Mouse (Mus musculus): ENCODE measurements around the gene 4931428F04Rik. TPM values are rescaled to one million over a fixed set of nuclear protein-coding genes. Genes with fewer than 3 reads are reported as not detected.

4931428F04Rik gene
- polyA plus RNA-seq, 1 experiment from 2014 or later, result 84.6 TPM

- Histone ChIP-seq H3K27me3 (ENCODE audit: control insufficient read depth, insufficient read depth, low read length) (no peaks in the 10 kb centered on the region), H3K4me1 (ENCODE audit: control insufficient read depth, insufficient read depth, low read length) (peaks cover 17% of the 10 kb centered on the region), H3K9ac (replicated peaks; ENCODE audit: low read depth, low read length) (peak overlapping the region; percentile 78), H3K4me2 (ENCODE audit: low read depth, low read length) (peak overlapping the region; percentile 92), H3K36me3 (ENCODE audit: control insufficient read depth, insufficient read depth, low read length) (peaks cover 19% of the 10 kb centered on the region), H3K9me3 (ENCODE audit: control insufficient read depth, low read length) (no peaks in the 10 kb centered on the region), H3K27ac (ENCODE audit: low read depth, low read length) (peak overlapping the region; percentile 82), H3K4me3 (ENCODE audit: low read depth, low read length) (peak overlapping the region; percentile 80)
- WGBS, result under 1% methylated on average over 12 of the region's 12 CpGs
- peak; percentile 62 for ATAC-seq (ENCODE audit: low read depth)
These were observed 36.0 kb upstream of the 4931428F04Rik start for GRCm38 (mm10) chr8:105325641-105326093.

DNA sequence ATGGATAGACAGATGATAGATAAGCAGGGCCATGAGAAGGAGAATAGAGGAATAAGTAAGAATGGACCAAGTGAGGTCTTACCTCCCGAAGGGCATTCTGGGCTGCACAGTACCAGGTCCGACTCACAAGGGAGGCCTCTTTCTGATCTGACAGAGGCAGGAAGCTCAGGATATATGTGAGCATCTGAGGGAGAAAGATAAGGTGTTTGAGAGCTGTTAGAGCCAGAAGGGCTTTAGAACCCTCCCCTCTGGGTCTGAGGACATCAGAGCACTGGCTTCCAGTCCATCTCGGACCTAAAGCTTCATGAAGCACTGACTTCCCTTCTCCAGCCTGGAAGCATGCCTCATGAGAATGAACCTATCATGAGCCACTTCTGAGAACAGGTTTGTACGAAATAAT, 33.5 kb upstream of the 4931428F04Rik start:
- 92% methylated on average over 4 of the region's 4 CpGs for WGBS

GRCm38 (mm10) chr8:105318662-105319190, 29.1 kb upstream of the 4931428F04Rik start:
- H3K36me3 ChIP-seq (ENCODE audit: control insufficient read depth, insufficient read depth, low read length), result peaks cover 25% of the 10 kb centered on the region; the same call in 1 of the 2 replicates
- no peak overlapping the region for H3K9ac ChIP-seq (replicated peaks; ENCODE audit: low read depth, low read length)
- no peaks in the 10 kb centered on the region for H3K9me3 ChIP-seq (ENCODE audit: control insufficient read depth, low read length)
- H3K4me2 ChIP-seq (ENCODE audit: low read depth, low read length), result no peak overlapping the region
- no peaks in the 10 kb centered on the region for H3K27me3 ChIP-seq (ENCODE audit: control insufficient read depth, insufficient read depth, low read length)
- WGBS, result 87% methylated on average over 11 of the region's 11 CpGs
- H3K4me1 ChIP-seq (ENCODE audit: control insufficient read depth, insufficient read depth, low read length), result no peaks in the 10 kb centered on the region
- no peak for ATAC-seq (ENCODE audit: low read depth)
- no peak overlapping the region for H3K27ac ChIP-seq (ENCODE audit: low read depth, low read length)
- H3K4me3 ChIP-seq (ENCODE audit: low read depth, low read length), result no peak overlapping the region

More for the DNA sequence above, 33.5 kb upstream of the 4931428F04Rik start:
- Histone ChIP-seq H3K9ac (replicated peaks; ENCODE audit: low read depth, low read length) (no peak overlapping the region), H3K4me3 (ENCODE audit: low read depth, low read length) (no peak overlapping the region), H3K9me3 (ENCODE audit: control insufficient read depth, low read length) (no peaks in the 10 kb centered on the region), H3K36me3 (ENCODE audit: control insufficient read depth, insufficient read depth, low read length) (no peaks in the 10 kb centered on the region), H3K4me1 (ENCODE audit: control insufficient read depth, insufficient read depth, low read length) (peaks cover 17% of the 10 kb centered on the region), H3K4me2 (ENCODE audit: low read depth, low read length) (no peak overlapping the region), H3K27ac (ENCODE audit: low read depth, low read length) (no peak overlapping the region), H3K27me3 (ENCODE audit: control insufficient read depth, insufficient read depth, low read length) (no peaks in the 10 kb centered on the region)
- no peak for ATAC-seq (ENCODE audit: low read depth)

DNA sequence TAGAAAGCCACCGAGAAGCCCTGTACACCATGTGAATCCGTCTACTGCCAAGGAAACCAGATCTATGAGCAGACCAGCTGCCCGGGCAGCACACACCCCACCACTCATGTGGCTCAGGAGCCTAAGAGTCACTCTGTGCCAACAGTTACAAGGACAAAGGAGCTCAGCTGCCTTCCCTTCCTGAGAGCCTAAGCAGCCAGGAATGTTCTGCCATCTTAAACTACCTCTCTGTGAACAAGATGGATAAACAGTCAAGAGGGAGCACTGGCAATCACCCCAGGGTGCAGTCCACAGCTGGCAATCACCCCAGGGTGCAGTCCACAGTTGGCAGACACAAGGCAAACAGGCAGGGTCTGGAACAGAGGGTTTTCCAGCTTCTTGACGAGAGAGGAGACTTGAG, 28.3 kb upstream of the 4931428F04Rik start:
- 92% methylated on average over 4 of the region's 4 CpGs for WGBS
- no peak overlapping the region for H3K27ac ChIP-seq (ENCODE audit: low read depth, low read length)

DNA sequence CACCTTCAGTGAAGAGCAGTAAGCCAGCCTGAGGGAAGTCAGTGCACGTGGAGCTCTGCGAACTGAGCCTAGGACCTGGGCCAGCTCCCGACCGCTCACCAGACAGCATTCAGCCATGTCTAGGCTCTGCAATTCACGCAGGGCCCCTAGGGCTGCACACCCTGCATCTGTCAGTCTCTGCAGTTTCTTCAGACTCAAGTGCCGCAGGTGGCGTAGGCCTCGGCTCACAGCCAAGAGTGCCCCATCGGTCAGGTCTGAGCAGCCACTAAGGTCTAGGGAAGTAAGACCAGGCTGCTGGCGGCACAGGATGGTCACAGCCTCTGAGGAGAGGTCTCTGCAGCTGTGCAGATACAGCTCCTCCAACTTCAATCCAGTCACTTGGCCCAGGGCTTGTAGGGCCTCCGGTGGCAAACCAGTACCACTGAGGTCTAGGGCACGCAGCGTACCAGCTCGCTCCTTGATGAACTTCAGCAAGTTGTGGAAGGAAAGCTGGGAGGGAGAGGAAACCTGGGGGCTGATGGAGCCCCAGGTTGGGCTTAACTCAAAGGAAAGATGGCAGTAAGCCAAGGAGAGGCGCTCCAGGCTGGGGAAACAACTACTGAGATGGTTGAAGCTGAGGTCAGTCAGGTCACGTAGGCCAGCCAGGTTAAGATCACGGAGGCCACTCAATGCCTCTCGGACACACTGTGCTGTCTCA, 25.6 kb upstream of the 4931428F04Rik start:
- 92% methylated on average over 18 of the region's 18 CpGs for WGBS
- H3K4me3 ChIP-seq (ENCODE audit: low read depth, low read length), result no peak overlapping the region
- no peaks in the 10 kb centered on the region for H3K9me3 ChIP-seq (ENCODE audit: control insufficient read depth, low read length)
- no peak overlapping the region for H3K9ac ChIP-seq (replicated peaks; ENCODE audit: low read depth, low read length)
- H3K4me2 ChIP-seq (ENCODE audit: low read depth, low read length), result no peak overlapping the region
- H3K27me3 ChIP-seq (ENCODE audit: control insufficient read depth, insufficient read depth, low read length), result no peaks in the 10 kb centered on the region
- H3K36me3 ChIP-seq (ENCODE audit: control insufficient read depth, insufficient read depth, low read length), result peaks cover 36% of the 10 kb centered on the region; the same call in 1 of the 2 replicates
- no peak overlapping the region for H3K27ac ChIP-seq (ENCODE audit: low read depth, low read length)
- no peaks in the 10 kb centered on the region for H3K4me1 ChIP-seq (ENCODE audit: control insufficient read depth, insufficient read depth, low read length)
- ATAC-seq (ENCODE audit: low read depth), result no peak

More for the DNA sequence above, 28.3 kb upstream of the 4931428F04Rik start:
- Histone ChIP-seq H3K4me3 (ENCODE audit: low read depth, low read length) (no peak overlapping the region), H3K27me3 (ENCODE audit: control insufficient read depth, insufficient read depth, low read length) (no peaks in the 10 kb centered on the region), H3K9ac (replicated peaks; ENCODE audit: low read depth, low read length) (no peak overlapping the region), H3K4me1 (ENCODE audit: control insufficient read depth, insufficient read depth, low read length) (no peaks in the 10 kb centered on the region), H3K36me3 (ENCODE audit: control insufficient read depth, insufficient read depth, low read length) (peaks cover 28% of the 10 kb centered on the region; the same call in 1 of the 2 replicates), H3K4me2 (ENCODE audit: low read depth, low read length) (no peak overlapping the region), H3K9me3 (ENCODE audit: control insufficient read depth, low read length) (no peaks in the 10 kb centered on the region)
- no peak for ATAC-seq (ENCODE audit: low read depth)

DNA sequence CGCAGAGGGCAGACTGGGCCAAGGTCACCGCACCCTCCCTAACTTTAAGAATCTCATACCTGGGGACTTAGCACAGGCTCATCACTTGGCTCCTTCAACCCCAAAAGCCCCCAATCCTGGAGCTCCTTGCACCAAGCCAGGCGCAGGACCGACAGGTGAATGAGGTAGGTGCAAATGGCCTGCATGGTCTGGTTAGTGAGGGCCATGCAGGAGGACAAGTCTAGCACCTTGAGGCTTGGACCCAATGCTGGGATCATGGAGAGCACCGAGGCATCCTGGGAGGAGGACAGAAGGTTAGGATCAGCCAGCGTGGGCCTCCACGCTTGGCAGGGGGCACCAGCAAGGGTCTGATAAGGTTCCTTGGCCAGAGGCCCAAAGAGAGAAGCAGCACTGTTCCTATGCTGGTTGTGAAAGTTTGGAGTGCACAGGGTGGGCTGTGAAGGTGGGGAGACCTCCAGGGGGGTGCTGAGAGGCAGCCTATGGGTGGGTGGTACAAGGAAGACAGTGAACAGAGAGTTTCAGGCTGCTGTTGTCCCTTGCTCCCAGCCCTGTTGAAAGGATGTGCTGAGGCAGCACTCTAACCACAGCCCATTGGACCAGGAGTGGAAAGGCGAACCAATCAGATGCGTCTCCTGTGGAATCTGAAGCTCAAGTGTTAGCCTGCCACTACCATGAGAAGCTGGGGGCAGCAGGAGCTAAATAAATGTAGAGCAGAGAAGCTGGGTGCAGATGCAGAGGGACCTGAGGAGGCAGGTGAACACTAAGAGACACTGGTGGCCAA, 24.1 kb upstream of the 4931428F04Rik start:
- peaks cover 36% of the 10 kb centered on the region; the same call in 1 of the 2 replicates for H3K36me3 ChIP-seq (ENCODE audit: control insufficient read depth, insufficient read depth, low read length)
- no peaks in the 10 kb centered on the region for H3K27me3 ChIP-seq (ENCODE audit: control insufficient read depth, insufficient read depth, low read length)
- no peak overlapping the region for H3K4me3 ChIP-seq (ENCODE audit: low read depth, low read length)
- no peaks in the 10 kb centered on the region for H3K9me3 ChIP-seq (ENCODE audit: control insufficient read depth, low read length)
- H3K27ac ChIP-seq (ENCODE audit: low read depth, low read length), result no peak overlapping the region
- H3K4me2 ChIP-seq (ENCODE audit: low read depth, low read length), result no peak overlapping the region
- H3K4me1 ChIP-seq (ENCODE audit: control insufficient read depth, insufficient read depth, low read length), result no peaks in the 10 kb centered on the region
- H3K9ac ChIP-seq (replicated peaks; ENCODE audit: low read depth, low read length), result no peak overlapping the region
- WGBS, result 80% methylated on average over 9 of the region's 9 CpGs
- ATAC-seq (ENCODE audit: low read depth), result no peak; the same call in 1 of the 2 replicates

DNA sequence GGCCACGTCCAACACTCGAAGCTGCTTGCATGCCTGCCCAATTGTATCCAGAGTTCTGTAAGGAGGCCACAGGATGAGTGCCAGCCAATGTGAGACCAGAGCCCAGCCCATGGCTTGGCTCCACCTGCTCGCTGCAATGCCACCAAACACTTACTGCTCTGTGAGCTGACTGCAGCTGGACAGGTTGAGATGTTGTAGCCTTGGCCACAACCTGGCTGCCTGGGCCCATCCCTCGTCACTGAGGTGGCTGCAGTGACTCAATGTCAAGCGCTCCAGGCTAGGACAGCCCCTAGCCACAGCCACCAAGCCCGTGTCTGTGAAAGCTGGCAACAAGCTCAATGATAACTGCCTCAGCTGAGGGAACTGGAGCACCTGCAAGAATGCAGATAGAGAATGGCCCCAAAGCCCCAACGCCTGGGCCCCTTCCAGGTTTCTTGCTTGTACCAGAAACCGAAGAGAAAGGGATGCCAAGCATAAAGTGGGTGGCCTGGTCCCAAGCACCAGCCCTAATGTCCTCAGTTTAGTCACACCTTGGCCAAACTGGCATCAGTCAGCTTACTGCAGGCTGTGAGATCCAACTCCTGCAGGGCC, 23.3 kb upstream of the 4931428F04Rik start:
- H3K4me1 ChIP-seq (ENCODE audit: control insufficient read depth, insufficient read depth, low read length), result no peaks in the 10 kb centered on the region
- ATAC-seq (ENCODE audit: low read depth), result no peak
- H3K27me3 ChIP-seq (ENCODE audit: control insufficient read depth, insufficient read depth, low read length), result no peaks in the 10 kb centered on the region
- no peak overlapping the region for H3K9ac ChIP-seq (replicated peaks; ENCODE audit: low read depth, low read length)
- 90% methylated on average over 8 of the region's 8 CpGs for WGBS
- no peak overlapping the region for H3K4me3 ChIP-seq (ENCODE audit: low read depth, low read length)
- H3K4me2 ChIP-seq (ENCODE audit: low read depth, low read length), result no peak overlapping the region
- no peak overlapping the region for H3K27ac ChIP-seq (ENCODE audit: low read depth, low read length)
- peaks cover 37% of the 10 kb centered on the region for H3K36me3 ChIP-seq (ENCODE audit: control insufficient read depth, insufficient read depth, low read length)
- no peaks in the 10 kb centered on the region for H3K9me3 ChIP-seq (ENCODE audit: control insufficient read depth, low read length)

DNA sequence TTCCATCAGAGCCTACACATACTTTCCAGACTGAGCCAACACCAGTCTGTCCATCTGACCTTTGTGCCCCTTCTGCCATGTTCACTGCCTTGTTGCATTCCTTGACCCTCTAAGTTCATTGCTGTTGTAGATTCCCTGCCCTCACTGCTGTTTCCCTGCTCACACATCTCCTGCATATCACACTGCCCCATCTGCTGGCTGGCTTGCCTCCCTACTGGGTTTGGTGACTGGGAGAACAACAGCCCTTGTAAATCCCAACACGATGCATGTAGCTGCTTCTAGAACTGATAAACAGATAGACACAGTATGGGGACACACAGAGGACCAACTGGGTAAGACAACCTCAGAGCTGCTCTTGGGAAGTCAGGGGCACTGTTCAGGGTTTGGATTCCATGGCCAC, 22.1 kb upstream of the 4931428F04Rik start:
- H3K9me3 ChIP-seq (ENCODE audit: control insufficient read depth, low read length), result no peaks in the 10 kb centered on the region
- no peaks in the 10 kb centered on the region for H3K4me1 ChIP-seq (ENCODE audit: control insufficient read depth, insufficient read depth, low read length)
- H3K36me3 ChIP-seq (ENCODE audit: control insufficient read depth, insufficient read depth, low read length), result peaks cover 37% of the 10 kb centered on the region
- no peak overlapping the region for H3K4me3 ChIP-seq (ENCODE audit: low read depth, low read length)
- H3K27ac ChIP-seq (ENCODE audit: low read depth, low read length), result no peak overlapping the region
- no peak overlapping the region for H3K4me2 ChIP-seq (ENCODE audit: low read depth, low read length)
- no peak for ATAC-seq (ENCODE audit: low read depth)
- H3K9ac ChIP-seq (replicated peaks; ENCODE audit: low read depth, low read length), result no peak overlapping the region
- 90% methylated on average over 1 of the region's 1 CpGs for WGBS
- no peaks in the 10 kb centered on the region for H3K27me3 ChIP-seq (ENCODE audit: control insufficient read depth, insufficient read depth, low read length)

All from neural tube, embryonic 14.5 days (tissue).